Mouse (Mus musculus) hindbrain, embryonic 11.5 days (tissue): ENCODE data around the gene Gm12184. TPM values are rescaled to one million over a fixed set of nuclear protein-coding genes. Genes with fewer than 3 reads are reported as not detected.

Source experiments
- ATAC-seq: fragments of 200-750 bp; cut with Nextera tagmentation; 2 replicates; pipeline ENCODE4 v1.8.0; 2017; ENCODE audit warnings: mild to moderate bottlenecking, moderate TSS enrichment, moderate library complexity; ENCODE audit not compliant: low FRiP score
- DNase-seq: peaks from one replicate; pipeline ENCODE4 v3.0.0-alpha.2; 2015; ENCODE audit warnings: low spot score
- H3K27ac ChIP-seq: fragments of 300-500 bp; sonication (generic); 2 replicates; pipeline ENCODE4 v1.5.1; 2014; ENCODE audit warnings: mild to moderate bottlenecking, low read depth, low read length
- H3K27me3 ChIP-seq: fragments of 300-500 bp; sonication (generic); 2 replicates; pipeline ENCODE4 v1.6.1; 2014; ENCODE audit warnings: mild to moderate bottlenecking, low read length, moderate library complexity, mixed read lengths; ENCODE audit not compliant: control insufficient read depth, insufficient read depth
- H3K36me3 ChIP-seq: fragments of 300-500 bp; sonication (generic); 2 replicates; pipeline ENCODE4 v1.6.1; 2014; ENCODE audit warnings: mild to moderate bottlenecking, low read length, moderate library complexity, mixed read lengths; ENCODE audit not compliant: control insufficient read depth, insufficient read depth
- H3K4me1 ChIP-seq: fragments of 300-500 bp; sonication (generic); replicated peaks from 2 replicates; pipeline ENCODE4 v1.6.1; 2014; ENCODE audit warnings: low read length, mixed read lengths; ENCODE audit not compliant: control insufficient read depth, insufficient read depth
- H3K4me2 ChIP-seq: fragments of 300-500 bp; sonication (generic); replicated peaks from 2 replicates; pipeline ENCODE4 v1.6.1; 2014; ENCODE audit warnings: mild to moderate bottlenecking, low read depth, low read length
- H3K4me3 ChIP-seq: fragments of 300-500 bp; sonication (generic); 2 replicates; pipeline ENCODE4 v1.5.1; 2014; ENCODE audit warnings: low read depth, low read length
- H3K9ac ChIP-seq: fragments of 300-500 bp; sonication (generic); 2 replicates; pipeline ENCODE4 v1.6.1; 2014; ENCODE audit warnings: low read depth, low read length
- H3K9me3 ChIP-seq: fragments of 300-500 bp; sonication (generic); 2 replicates; pipeline ENCODE4 v1.6.1; 2016; ENCODE audit warnings: low read length; ENCODE audit not compliant: control insufficient read depth
- WGBS: fragments of 180-500 bp; shearing (Covaris S2); extraction: QIAGEN DNeasy Blood & Tissue Kit; methylation state at CpG from one replicate; pipeline ENCODE4 v1.1.7; 2014; 5-methylcytosine and 5-hydroxymethylcytosine counted together
- polyA plus RNA-seq: library from polyadenylated mRNA; unstranded; fragments of >200 nt; fragmentation: Nextera tagmentation; extraction: Ambion mirVana; gene quantifications from 2 replicates; pipeline ENCODE4 v1.2.1, GENCODE M21; 2014

Gene Gm12184
- polyA plus RNA-seq, 1 experiment from 2014 or later: 5.8 TPM

DNA sequence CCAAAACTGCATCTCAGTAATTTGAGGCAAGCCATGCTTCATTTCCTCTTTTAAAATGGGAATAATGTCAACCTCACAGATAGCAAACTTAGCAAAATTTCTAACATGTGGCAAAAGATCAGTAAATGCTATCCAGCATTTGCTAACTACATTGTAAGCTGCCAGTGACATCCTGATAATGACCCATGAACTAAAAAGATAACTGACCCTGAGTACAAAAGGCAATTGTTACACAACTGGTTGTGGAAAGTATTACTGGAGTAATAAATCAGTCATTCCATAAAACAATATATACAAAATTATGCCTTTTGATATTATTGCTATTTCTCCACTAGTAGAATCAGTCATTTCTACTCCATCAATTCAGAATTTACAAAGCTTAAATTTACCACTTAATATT, 12.7 kb downstream of the Gm12184 start:
- ATAC-seq: no peak
- Histone ChIP-seq H3K9ac (no peak overlapping the region), H3K4me2 (no peak overlapping the region), H3K36me3 (peaks cover 7% of the 10 kb centered on the region; the same call in 1 of the 2 replicates), H3K27ac (no peak overlapping the region), H3K4me1 (no peaks in the 10 kb centered on the region), H3K4me3 (no peak overlapping the region), H3K9me3 (no peaks in the 10 kb centered on the region), H3K27me3 (no peaks in the 10 kb centered on the region)
- DNase-seq: no peak

DNA sequence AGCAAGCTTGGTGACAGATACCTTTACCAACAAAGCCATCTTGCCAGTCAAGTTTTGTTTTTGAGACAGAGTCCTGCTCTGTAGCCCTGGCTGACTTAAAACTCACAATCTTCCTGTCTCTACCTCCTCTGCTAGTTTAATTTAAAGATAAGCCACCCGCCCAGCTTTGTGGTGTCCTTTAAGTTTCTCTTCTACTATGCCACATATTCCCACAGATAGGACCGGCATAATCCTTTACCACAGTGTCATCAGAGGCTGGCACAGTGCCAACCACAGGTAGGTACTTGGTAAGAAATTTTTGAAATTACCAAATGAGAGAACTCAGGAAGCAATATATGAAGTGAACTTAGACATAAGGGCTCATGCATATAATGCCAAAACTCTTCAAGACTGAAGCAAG, 16.3 kb downstream of the Gm12184 start:
- no peaks in the 10 kb centered on the region for H3K27me3 ChIP-seq
- H3K36me3 ChIP-seq: peaks cover 15% of the 10 kb centered on the region; the same call in 1 of the 2 replicates
- H3K27ac ChIP-seq: no peak overlapping the region
- H3K9me3 ChIP-seq: no peaks in the 10 kb centered on the region
- no peak overlapping the region for H3K9ac ChIP-seq
- no peak for ATAC-seq
- DNase-seq: no peak
- H3K4me3 ChIP-seq: no peak overlapping the region
- whole genome bisulfite sequencing: 94% methylated on average over 2 of the region's 2 CpGs
- H3K4me2 ChIP-seq: no peak overlapping the region
- H3K4me1 ChIP-seq: no peaks in the 10 kb centered on the region

DNA sequence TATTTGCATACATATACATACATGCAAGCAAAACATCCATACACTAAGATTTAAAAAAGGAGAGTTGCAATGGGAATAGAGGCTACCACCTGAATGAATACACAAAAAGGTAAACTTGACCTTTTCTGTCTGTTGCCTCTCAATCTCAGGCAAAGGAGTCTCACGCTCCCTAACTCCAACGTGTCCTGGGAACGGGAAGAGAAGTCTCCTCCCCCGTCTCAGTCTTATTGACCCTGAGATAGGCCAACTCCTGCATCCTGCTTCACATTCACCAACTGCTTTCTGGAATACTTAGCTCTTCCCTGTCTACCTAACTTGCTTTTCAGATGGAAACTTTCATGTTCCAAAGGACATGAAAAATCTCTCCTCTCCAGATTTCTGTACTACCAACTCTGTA, 17.0 kb downstream of the Gm12184 start:
- ATAC-seq: no peak
- 70% methylated on average over 4 of the region's 4 CpGs for WGBS
- H3K36me3 ChIP-seq: peaks cover 15% of the 10 kb centered on the region; the same call in 1 of the 2 replicates

DNA sequence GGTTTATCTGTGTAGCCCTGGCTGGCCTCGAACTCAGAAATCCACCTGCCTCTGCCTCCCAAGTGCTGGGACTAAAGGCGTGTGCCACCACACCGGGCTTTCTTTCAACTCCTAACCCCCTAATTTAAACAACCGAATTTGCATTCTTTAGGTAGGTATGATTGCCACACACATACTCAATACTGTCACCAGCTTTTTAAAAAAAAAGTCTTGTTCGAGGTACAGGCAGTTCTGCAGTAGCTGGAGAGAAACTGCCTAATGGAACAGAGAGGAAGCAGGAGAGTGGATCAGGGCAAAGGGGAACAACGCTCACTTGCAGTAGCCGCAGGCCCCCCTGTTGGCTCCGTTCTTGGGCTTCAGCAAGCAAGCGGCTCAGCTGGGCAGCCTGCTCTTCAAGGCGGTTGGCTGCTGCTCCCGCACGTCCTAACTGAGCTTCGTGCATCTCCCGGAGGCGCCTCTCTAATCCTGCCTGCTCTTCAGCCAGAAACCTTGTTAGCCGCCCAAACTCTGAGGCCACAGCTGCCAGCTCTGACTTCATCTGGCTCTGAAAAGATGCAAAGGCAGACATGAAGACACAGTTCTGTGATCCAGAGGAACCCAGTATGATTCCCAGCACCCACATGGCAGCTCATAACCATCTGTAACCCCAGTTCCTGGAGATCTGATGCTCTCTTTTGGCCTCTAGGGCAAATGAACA, 17.6 kb downstream of the Gm12184 start:
- Histone ChIP-seq H3K27me3 (no peaks in the 10 kb centered on the region), H3K36me3 (peaks cover 20% of the 10 kb centered on the region), H3K27ac (no peak overlapping the region), H3K4me1 (no peaks in the 10 kb centered on the region), H3K4me2 (no peak overlapping the region), H3K9me3 (no peaks in the 10 kb centered on the region), H3K9ac (no peak overlapping the region), H3K4me3 (no peak overlapping the region)
- ATAC-seq (no peak), DNase-seq (no peak)
- WGBS: 70% methylated on average over 16 of the region's 16 CpGs

More for the DNA sequence above, 17.0 kb downstream of the Gm12184 start:
- Histone ChIP-seq H3K4me3 (no peak overlapping the region), H3K9me3 (no peaks in the 10 kb centered on the region), H3K9ac (no peak overlapping the region), H3K27ac (no peak overlapping the region), H3K4me1 (no peaks in the 10 kb centered on the region), H3K4me2 (no peak overlapping the region), H3K27me3 (no peaks in the 10 kb centered on the region)
- DNase-seq: no peak

DNA sequence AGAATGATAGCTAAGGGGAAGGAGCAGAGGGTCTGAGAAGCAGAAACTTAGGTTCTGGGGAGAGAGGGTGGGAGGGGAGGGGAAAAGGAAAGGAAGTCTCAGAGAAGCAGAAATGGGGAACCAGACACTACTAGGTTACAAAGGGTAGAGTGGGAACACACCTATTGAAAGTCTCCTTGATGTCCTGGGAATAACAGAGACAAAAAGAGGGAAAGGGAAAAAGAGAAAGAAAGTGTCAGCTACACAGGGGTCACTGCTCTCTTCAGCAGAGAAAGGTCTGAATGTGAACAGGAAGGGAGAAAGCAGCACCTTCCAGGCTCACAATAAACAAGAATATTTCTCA, 18.2 kb downstream of the Gm12184 start:
- H3K9ac ChIP-seq: no peak overlapping the region
- no peaks in the 10 kb centered on the region for H3K27me3 ChIP-seq
- no peak for ATAC-seq
- H3K9me3 ChIP-seq: no peaks in the 10 kb centered on the region
- no peak for DNase-seq
- H3K27ac ChIP-seq: no peak overlapping the region
- no peak overlapping the region for H3K4me2 ChIP-seq
- H3K4me3 ChIP-seq: no peak overlapping the region
- H3K36me3 ChIP-seq: peaks cover 24% of the 10 kb centered on the region
- no peaks in the 10 kb centered on the region for H3K4me1 ChIP-seq

DNA sequence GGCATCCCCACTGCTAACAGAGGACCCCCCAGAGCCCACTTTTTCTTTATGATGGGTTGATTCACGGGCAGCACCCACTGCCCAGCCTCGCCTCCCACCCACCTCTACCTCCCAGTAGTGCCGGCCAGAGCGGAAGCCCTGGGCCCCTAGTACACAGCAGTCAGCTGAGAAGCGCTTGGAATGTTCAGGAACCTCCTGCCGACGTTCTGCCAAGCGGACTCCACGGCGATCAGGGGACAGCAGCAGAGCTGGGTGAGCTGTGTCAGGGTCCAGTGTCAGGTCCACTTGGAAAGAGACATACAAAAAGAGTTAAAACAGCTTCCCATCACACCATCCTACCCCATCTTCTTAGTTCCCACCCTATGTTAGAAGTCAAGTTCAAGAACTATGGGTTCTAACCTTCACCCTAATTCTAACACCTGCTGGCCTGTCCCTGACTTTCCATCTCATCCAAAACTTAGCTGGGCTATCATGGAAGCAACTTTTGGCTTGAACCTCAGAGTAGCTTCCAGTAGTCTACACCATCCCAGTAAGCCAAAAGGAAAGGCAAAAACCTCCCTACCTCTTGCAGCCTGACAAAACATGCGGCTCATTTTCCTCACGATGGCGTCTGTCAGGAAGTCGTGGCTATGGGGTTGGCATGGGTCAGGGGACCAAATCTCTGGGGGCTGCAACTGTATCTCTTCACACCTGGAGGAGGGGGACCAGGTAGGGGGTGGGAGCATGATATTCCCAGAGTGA, 18.7 kb downstream of the Gm12184 start:
- no peak overlapping the region for H3K4me2 ChIP-seq
- no peaks in the 10 kb centered on the region for H3K4me1 ChIP-seq
- DNase-seq (no peak), ATAC-seq (peak; percentile 13; the same call in 1 of the 2 replicates)
- no peak overlapping the region for H3K27ac ChIP-seq
- H3K9me3 ChIP-seq: no peaks in the 10 kb centered on the region
- no peak overlapping the region for H3K4me3 ChIP-seq
- H3K9ac ChIP-seq: no peak overlapping the region
- no peaks in the 10 kb centered on the region for H3K27me3 ChIP-seq
- 67% methylated on average over 14 of the region's 14 CpGs for WGBS
- H3K36me3 ChIP-seq: peaks cover 24% of the 10 kb centered on the region

DNA sequence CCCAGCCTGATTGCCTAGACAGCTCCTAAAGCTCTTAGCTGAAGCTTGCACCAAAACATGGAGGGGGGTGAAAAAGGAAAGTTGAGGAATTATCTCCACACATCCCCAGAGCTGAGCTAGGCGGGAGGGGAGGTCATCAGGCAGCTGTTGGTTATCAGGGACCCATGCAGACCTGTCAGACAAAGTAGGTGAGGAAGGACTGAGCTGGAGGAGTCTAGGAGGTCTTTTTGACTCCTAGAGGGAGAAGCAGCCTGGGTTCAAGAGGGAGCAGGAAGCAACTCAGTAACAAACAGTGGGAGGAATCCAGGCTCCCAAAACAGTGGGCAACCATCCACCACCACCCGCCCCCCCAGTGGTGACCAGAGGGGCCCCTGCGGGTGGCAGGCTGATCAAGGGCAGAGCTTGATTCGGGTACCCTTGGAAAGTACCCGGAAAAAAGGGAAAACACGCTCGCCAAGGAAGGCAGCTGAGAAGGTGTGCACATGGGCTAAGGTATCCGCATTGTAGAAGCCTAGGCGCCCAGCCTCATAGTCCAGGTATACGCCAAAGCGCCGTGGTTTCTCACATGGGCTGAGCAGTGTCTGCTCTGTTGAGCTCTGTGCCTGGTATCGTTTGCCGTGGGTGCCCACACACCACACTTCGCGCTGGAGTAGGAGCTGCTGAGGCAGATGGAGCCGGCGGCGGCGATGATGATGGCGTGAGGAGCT, 19.4 kb downstream of the Gm12184 start:
- 0 out of 2 replicates have a peak overlapping the region, but pooled peaks have one; percentile 7 for H3K9ac ChIP-seq
- peak; percentile 38; the same call in 1 of the 2 replicates for ATAC-seq
- H3K4me3 ChIP-seq: no peak overlapping the region
- no peaks in the 10 kb centered on the region for H3K27me3 ChIP-seq
- H3K4me2 ChIP-seq: no peak overlapping the region
- H3K36me3 ChIP-seq: peaks cover 20% of the 10 kb centered on the region
- no peaks in the 10 kb centered on the region for H3K9me3 ChIP-seq
- H3K4me1 ChIP-seq: peaks cover 3% of the 10 kb centered on the region
- no peak overlapping the region for H3K27ac ChIP-seq
- WGBS: 66% methylated on average over 21 of the region's 21 CpGs
- no peak for DNase-seq

DNA sequence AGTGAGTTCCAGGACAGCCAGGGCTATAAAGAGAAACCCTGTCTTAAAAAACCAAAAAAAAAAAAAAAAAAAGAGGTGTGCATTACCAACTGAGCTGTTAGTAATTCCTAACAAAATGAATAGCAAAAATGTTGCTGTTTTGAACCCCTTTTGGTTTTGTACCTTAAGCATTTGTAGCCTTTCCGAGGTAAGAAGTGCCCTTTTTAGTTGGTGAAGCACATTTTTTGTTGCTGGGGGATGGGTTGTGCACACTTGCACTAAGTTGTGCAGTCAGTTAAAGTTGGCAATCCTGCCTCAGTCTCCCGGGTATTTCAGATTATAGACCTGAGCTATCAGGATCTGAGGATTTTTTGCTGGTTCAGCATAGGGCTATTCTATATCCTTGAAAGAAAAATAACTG, 21.5 kb downstream of the Gm12184 start:
- WGBS: 93% methylated on average over 2 of the region's 2 CpGs
- no peaks in the 10 kb centered on the region for H3K27me3 ChIP-seq
- DNase-seq (no peak), ATAC-seq (no peak)
- H3K9ac ChIP-seq: no peak overlapping the region
- no peak overlapping the region for H3K4me2 ChIP-seq
- peaks cover 9% of the 10 kb centered on the region for H3K4me1 ChIP-seq
- H3K9me3 ChIP-seq: no peaks in the 10 kb centered on the region
- no peak overlapping the region for H3K27ac ChIP-seq
- H3K4me3 ChIP-seq: no peak overlapping the region
- peaks cover 17% of the 10 kb centered on the region for H3K36me3 ChIP-seq
